8 mouse cellular contexts compared by ENCODE assay signal in genomic region chr13:93143819-93144283, GRCm38 (mm10). TPM values are rescaled to one million over a fixed set of nuclear protein-coding genes. Genes with fewer than 3 reads are reported as not detected.
DNase-seq lines count a peak whose midpoint lies in the region; ATAC-seq and TF ChIP-seq lines count a peak whose summit lies in the region.

No protein-coding gene starts in this region.

- TF ChIP-seq POLR2A in embryonic fibroblast, embryonic 13.5 days (IDR thresholded peaks at IDR 0.05; ENCODE audit: low read depth, low read length) = no peak

- no peak for TF ChIP-seq EP300 in heart, postnatal 0 days (IDR thresholded peaks at IDR 0.05; ENCODE audit: low read depth)

- peak overlapping the region; percentile 45 for H3K4me3 ChIP-seq in lung, embryonic 14.5 days (ENCODE audit: low read depth, low read length)
- peak overlapping the region; percentile 39; the same call in 1 of the 2 replicates for H3K4me3 ChIP-seq in embryonic fibroblast, embryonic 13.5 days (ENCODE audit: insufficient read depth, low read length)
- peak overlapping the region; percentile 73 for H3K4me3 ChIP-seq in heart, postnatal 0 days (ENCODE audit: low read depth, low read length)
- H3K4me3 ChIP-seq in lung, embryonic 15.5 days = peak overlapping the region; percentile 52

- H3K27me3 ChIP-seq in lung, embryonic 14.5 days (ENCODE audit: insufficient read depth, low read length) = no peaks in the 10 kb centered on the region
- no peaks in the 10 kb centered on the region for H3K27me3 ChIP-seq in heart, postnatal 0 days (ENCODE audit: control insufficient read depth, insufficient read depth, low read length)
- H3K27me3 ChIP-seq in lung, embryonic 15.5 days = no peaks in the 10 kb centered on the region

- H3K4me2 ChIP-seq in lung, embryonic 14.5 days = peak overlapping the region; percentile 89
- peak overlapping the region; percentile 87 for H3K4me2 ChIP-seq in heart, postnatal 0 days (ENCODE audit: low read depth, low read length)
- peak overlapping the region; percentile 94 for H3K4me2 ChIP-seq in lung, embryonic 15.5 days

- 8% methylated on average over 11 of the region's 11 CpGs for WGBS in lung, embryonic 14.5 days
- WGBS in heart, postnatal 0 days = 23% methylated on average over 11 of the region's 11 CpGs
- WGBS in lung, embryonic 15.5 days = 10% methylated on average over 10 of the region's 11 CpGs

- peaks cover 5% of the 10 kb centered on the region; the same call in 1 of the 2 replicates for H3K36me3 ChIP-seq in lung, embryonic 14.5 days (ENCODE audit: insufficient read depth)
- peaks cover 6% of the 10 kb centered on the region for H3K36me3 ChIP-seq in heart, postnatal 0 days (replicated peaks; ENCODE audit: control insufficient read depth, insufficient read depth, low read length)
- peaks cover 9% of the 10 kb centered on the region for H3K36me3 ChIP-seq in lung, embryonic 15.5 days

- ATAC-seq in lung, embryonic 14.5 days (ENCODE audit: insufficient read depth) = peak; percentile 44
- ATAC-seq in heart, postnatal 0 days (ENCODE audit: insufficient read depth, low read depth) = peak; percentile 11; the same call in 1 of the 2 replicates
- ATAC-seq in lung, embryonic 15.5 days (ENCODE audit: borderline replicate concordance, extremely low read depth, low FRiP score, low TSS enrichment) = peak; percentile 62
- no peak for ATAC-seq in erythroid progenitor cell, adult 5-6 weeks (replicated peaks; ENCODE audit: low FRiP score, poor library complexity, severe bottlenecking)

- TF ChIP-seq CTCF in lung, embryonic 14.5 days (IDR thresholded peaks at IDR 0.05; ENCODE audit: low read depth) = no peak
- TF ChIP-seq CTCF in embryonic fibroblast, embryonic 13.5 days (IDR thresholded peaks at IDR 0.05; ENCODE audit: borderline replicate concordance, insufficient read depth, low read length) = no peak
- no peak for TF ChIP-seq CTCF in heart, postnatal 0 days (IDR thresholded peaks at IDR 0.05; ENCODE audit: low read depth)

- peak overlapping the region; percentile 90 for H3K27ac ChIP-seq in lung, embryonic 14.5 days (ENCODE audit: low read depth)
- H3K27ac ChIP-seq in embryonic fibroblast, embryonic 13.5 days (ENCODE audit: insufficient read depth, low read length) = peak overlapping the region; percentile 55; the same call in 1 of the 2 replicates
- H3K27ac ChIP-seq in heart, postnatal 0 days (ENCODE audit: low read depth) = peak overlapping the region; percentile 91
- peak overlapping the region; percentile 96 for H3K27ac ChIP-seq in lung, embryonic 15.5 days

- peak overlapping the region; percentile 56 for H3K9ac ChIP-seq in lung, embryonic 14.5 days
- peak overlapping the region; percentile 67 for H3K9ac ChIP-seq in heart, postnatal 0 days (replicated peaks; ENCODE audit: low read depth, low read length)
- peak overlapping the region; percentile 54 for H3K9ac ChIP-seq in lung, embryonic 15.5 days

- peaks cover 5% of the 10 kb centered on the region for H3K4me1 ChIP-seq in lung, embryonic 14.5 days (ENCODE audit: insufficient read depth)
- H3K4me1 ChIP-seq in embryonic fibroblast, embryonic 13.5 days (ENCODE audit: control insufficient read depth, insufficient read depth, low read length) = 0 out of 2 replicates have a peak, but pooled peaks cover 3% of the 10 kb centered on the region
- peaks cover 17% of the 10 kb centered on the region for H3K4me1 ChIP-seq in heart, postnatal 0 days (ENCODE audit: control insufficient read depth, insufficient read depth)
- peaks cover 17% of the 10 kb centered on the region for H3K4me1 ChIP-seq in lung, embryonic 15.5 days

- no peaks in the 10 kb centered on the region for H3K9me3 ChIP-seq in lung, embryonic 14.5 days (ENCODE audit: low read depth, low read length)
- no peaks in the 10 kb centered on the region for H3K9me3 ChIP-seq in heart, postnatal 0 days (replicated peaks; ENCODE audit: control insufficient read depth, low read length)
- H3K9me3 ChIP-seq in lung, embryonic 15.5 days = no peaks in the 10 kb centered on the region

- DNase-seq in lung, embryonic 14.5 days = peak; percentile 37
- no peak for DNase-seq in lung, postnatal 4 days
- no peak for DNase-seq in heart, postnatal 0 days (ENCODE audit: low spot score)
- DNase-seq in adrenal gland, postnatal 36 days = no peak
- no peak for DNase-seq in layer of hippocampus, postnatal 36 days

RNA-seq across cellular contexts. Expression of gene Cmya5, which starts 0.7 kb away (rescaled TPM):
- polyA plus RNA-seq in lung, embryonic 14.5 days (2014; fragmentation: Nextera tagmentation; extraction: Ambion mirVana) = 0.38 and 0.53 TPM in 2 replicates
- 0.63 and 1.4 TPM in 2 replicates for polyA plus RNA-seq in embryonic fibroblast, embryonic 13.5 days (2011; ENCODE audit: insufficient read length, low read depth, missing spikeins)
- total RNA-seq in heart, postnatal 0 days (2014; rRNA removed; ENCODE audit: low replicate concordance) = 30.7 and 34.6 TPM in 2 replicates
- polyA plus RNA-seq in heart, postnatal 0 days (2015; fragmentation: Nextera tagmentation; extraction: Ambion mirVana) = 7.3 and 8.3 TPM in 2 replicates
- 0.42 TPM in 2 replicates for polyA plus RNA-seq in lung, embryonic 15.5 days (2015; fragmentation: Nextera tagmentation; extraction: Ambion mirVana)
- under 1 TPM; 0.26 to 0.43 TPM for total RNA-seq in adrenal gland, postnatal 36 days (2021)
- total RNA-seq in layer of hippocampus, postnatal 36 days (2021) = 1 to 10 TPM; 2.9 to 3.1 TPM
- not detected in 2 replicates for total RNA-seq in erythroid progenitor cell, adult 5-6 weeks (2015; ENCODE audit: low replicate concordance)
- total RNA-seq in erythroid progenitor cell, adult 5-6 weeks (2017; ENCODE audit: low replicate concordance) = not detected in 2 replicates

RNA-seq across cellular contexts. Expression of gene Tent2, which starts 48.3 kb away (rescaled TPM):
- polyA plus RNA-seq in lung, embryonic 14.5 days (2014; fragmentation: Nextera tagmentation; extraction: Ambion mirVana) = 71.9 and 75.3 TPM in 2 replicates
- polyA plus RNA-seq in embryonic fibroblast, embryonic 13.5 days (2011; ENCODE audit: insufficient read length, low read depth, missing spikeins) = 81.9 and 110 TPM in 2 replicates
- total RNA-seq in heart, postnatal 0 days (2014; rRNA removed; ENCODE audit: low replicate concordance) = 32.1 and 34.0 TPM in 2 replicates
- 18.9 and 19.2 TPM in 2 replicates for polyA plus RNA-seq in heart, postnatal 0 days (2015; fragmentation: Nextera tagmentation; extraction: Ambion mirVana)
- polyA plus RNA-seq in lung, embryonic 15.5 days (2015; fragmentation: Nextera tagmentation; extraction: Ambion mirVana) = 52.4 and 57.1 TPM in 2 replicates
- total RNA-seq in adrenal gland, postnatal 36 days (2021) = 10 to 100 TPM; 30.8 to 32.4 TPM
- 10 to 100 TPM; 25.4 to 28.0 TPM for total RNA-seq in layer of hippocampus, postnatal 36 days (2021)
- 57.3 and 66.7 TPM in 2 replicates for total RNA-seq in erythroid progenitor cell, adult 5-6 weeks (2015; ENCODE audit: low replicate concordance)
- 58.4 and 83.7 TPM in 2 replicates for total RNA-seq in erythroid progenitor cell, adult 5-6 weeks (2017; ENCODE audit: low replicate concordance)
